Mouse (Mus musculus) cortical plate, adult 2 months (tissue): ENCODE results near the gene 2310011J03Rik.

ENCODE experiments used
- CTCF ChIP-seq: fragments of 200-500 bp; IDR thresholded peaks from 2 replicates; pipeline ENCODE4 v1.5.1; 2011; ENCODE audit warnings: mild to moderate bottlenecking, control low read depth, low read length; ENCODE audit not compliant: insufficient read depth; ENCODE audit errors: extremely low read depth
- POLR2A ChIP-seq: fragments of 200-500 bp; IDR thresholded peaks from 2 replicates; pipeline ENCODE4 v1.6.1; 2011; ENCODE audit warnings: mild to moderate bottlenecking, low read length, control low read depth; ENCODE audit not compliant: insufficient read depth; ENCODE audit errors: extremely low read depth

GRCm38 (mm10) chr10:80281304-80281703 lies 39.0 kb downstream of the 2310011J03Rik start:
- TF ChIP-seq CTCF (no peak), POLR2A (no peak)
